Comparison of ENCODE assay signal across 23 mouse cellular contexts in the genomic region with DNA sequence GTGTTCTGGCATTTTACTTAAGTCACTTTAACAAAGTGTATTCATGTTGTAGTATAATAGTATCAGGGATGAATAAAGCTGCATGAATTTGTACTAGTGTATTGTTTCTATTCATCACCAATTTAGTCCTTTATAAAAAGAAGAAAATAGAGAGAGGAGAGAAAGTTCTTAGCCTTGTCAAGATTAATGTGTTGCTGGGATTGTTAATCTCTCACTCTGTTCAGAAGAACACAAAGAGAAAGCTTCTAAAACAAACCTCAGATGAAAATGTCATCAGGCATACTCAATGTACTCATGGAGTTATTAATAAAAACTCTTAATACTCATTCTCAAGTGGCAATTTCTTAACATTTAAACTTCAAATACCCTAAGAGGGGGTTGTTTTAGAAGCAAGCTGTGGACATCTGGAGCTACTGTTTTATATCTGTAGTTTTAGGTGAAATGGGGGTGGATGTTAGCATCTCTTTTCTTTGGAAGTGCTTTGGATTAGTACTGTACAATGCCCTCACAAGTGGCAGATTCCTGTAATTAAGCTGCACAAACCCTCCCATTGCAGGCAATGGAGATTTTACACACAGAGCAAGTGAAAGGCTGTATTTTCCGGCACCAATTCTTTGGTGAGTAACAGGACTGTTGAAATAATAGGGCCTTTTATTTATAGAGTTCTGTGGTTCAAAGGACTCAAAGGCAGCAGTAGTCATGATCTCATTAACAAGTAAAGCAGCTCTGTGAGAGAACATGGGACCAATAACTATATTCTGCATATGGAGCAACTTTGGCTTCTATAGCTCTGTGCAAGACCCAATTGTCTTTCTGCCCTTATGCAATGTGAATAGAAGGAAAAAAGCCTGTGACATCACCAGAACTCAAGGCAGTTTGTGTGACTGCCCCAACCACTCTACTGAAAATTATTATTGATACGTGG.
DNase-seq lines count a peak whose midpoint lies in the region; ATAC-seq and TF ChIP-seq lines count a peak whose summit lies in the region.
"Had no signal": no experiment of that assay in that cellular context is flagged by ENCODE, and none has a peak within 500 bp of the region (broad histone marks: within the 10 kb centered on the region; RNA-seq: fewer than 3 reads in every experiment).

No protein-coding gene starts in this region.

- no peaks in the 10 kb centered on the region for H3K36me3 ChIP-seq in hindbrain, embryonic 12.5 days
- H3K36me3 ChIP-seq in hindbrain, embryonic 13.5 days = no peaks in the 10 kb centered on the region
- H3K36me3 ChIP-seq in forebrain, postnatal 0 days (ENCODE audit: insufficient read depth) = no peaks in the 10 kb centered on the region
- H3K36me3 ChIP-seq: embryonic facial prominence, embryonic 12.5 days; heart, embryonic 15.5 days; limb, embryonic 13.5 days; liver, embryonic 13.5 days had no signal

- H3K27me3 ChIP-seq in hindbrain, embryonic 12.5 days = no peaks in the 10 kb centered on the region
- H3K27me3 ChIP-seq in hindbrain, embryonic 13.5 days = no peaks in the 10 kb centered on the region
- H3K27me3 ChIP-seq in forebrain, postnatal 0 days (ENCODE audit: insufficient read depth, low read length) = no peaks in the 10 kb centered on the region
- H3K27me3 ChIP-seq: embryonic facial prominence, embryonic 12.5 days; heart, embryonic 15.5 days; limb, embryonic 13.5 days; liver, embryonic 13.5 days had no signal

- H3K4me2 ChIP-seq in hindbrain, embryonic 12.5 days (replicated peaks) = no peak overlapping the region
- H3K4me2 ChIP-seq in hindbrain, embryonic 13.5 days = no peak overlapping the region
- H3K4me2 ChIP-seq in forebrain, postnatal 0 days (ENCODE audit: low read depth) = no peak overlapping the region
- H3K4me2 ChIP-seq: embryonic facial prominence, embryonic 12.5 days; heart, embryonic 15.5 days; limb, embryonic 13.5 days; liver, embryonic 13.5 days; lung, embryonic 14.5 days had no signal

- 0 out of 2 replicates have a peak, but pooled peaks have one; percentile 35 for ATAC-seq in hindbrain, embryonic 12.5 days (ENCODE audit: low FRiP score)
- no peak for ATAC-seq in hindbrain, embryonic 13.5 days (ENCODE audit: low FRiP score)
- peak; percentile 54 for ATAC-seq in forebrain, postnatal 0 days
- ATAC-seq: hindbrain, postnatal 0 days had no signal

- TF ChIP-seq CTCF in forebrain, postnatal 0 days (IDR thresholded peaks at IDR 0.05; ENCODE audit: low read depth) = no peak

- H3K27ac ChIP-seq in hindbrain, embryonic 12.5 days = no peak overlapping the region
- no peak overlapping the region for H3K27ac ChIP-seq in hindbrain, embryonic 13.5 days
- H3K27ac ChIP-seq in forebrain, postnatal 0 days (ENCODE audit: low read depth, low read length) = no peak overlapping the region
- H3K27ac ChIP-seq: embryonic facial prominence, embryonic 12.5 days; heart, adult 2 months; heart, embryonic 15.5 days; hindbrain, postnatal 0 days; kidney, postnatal 0 days; limb, embryonic 13.5 days; liver, embryonic 13.5 days had no signal

- 68% methylated on average over 2 of the region's 2 CpGs for WGBS in hindbrain, embryonic 12.5 days
- 64% methylated on average over 2 of the region's 2 CpGs for WGBS in hindbrain, embryonic 13.5 days
- WGBS in forebrain, postnatal 0 days = 11% methylated on average over 2 of the region's 2 CpGs

- DNase-seq in Muller cell, postnatal 12 days (ENCODE audit: inconsistent ontology term) = peak; percentile 49
- peak; percentile 1 for DNase-seq in brain, embryonic 18.5 days (ENCODE audit: low read depth, low spot score)
- no peak for DNase-seq in forebrain, postnatal 0 days
- DNase-seq in cerebellum, postnatal 4 days (ENCODE audit: low spot score in 2 of 2) = no peak
- no peak for DNase-seq in spleen, postnatal 14 days (ENCODE audit: low spot score in 2 of 2)
- DNase-seq: adrenal gland, postnatal 36 days; B cell, adult 2 months; cerebellum, adult 9-11 months; gastrocnemius, postnatal 25 days; heart, adult 2 months; heart, postnatal 4 days; kidney, adult 18-20 months; liver, embryonic 13.5 days; lung, embryonic 14.5 days; lung, postnatal 36 days; thymus, adult 18-20 months had no signal

- no peaks in the 10 kb centered on the region for H3K9me3 ChIP-seq in hindbrain, embryonic 12.5 days (replicated peaks)
- H3K9me3 ChIP-seq in hindbrain, embryonic 13.5 days = peaks cover 3% of the 10 kb centered on the region; the same call in 1 of the 2 replicates
- H3K9me3 ChIP-seq in forebrain, postnatal 0 days (ENCODE audit: low read length) = no peaks in the 10 kb centered on the region
- H3K9me3 ChIP-seq: embryonic facial prominence, embryonic 12.5 days; heart, embryonic 15.5 days; limb, embryonic 13.5 days; liver, embryonic 13.5 days had no signal

- no peak overlapping the region for H3K4me3 ChIP-seq in hindbrain, embryonic 12.5 days
- no peak overlapping the region for H3K4me3 ChIP-seq in hindbrain, embryonic 13.5 days
- no peak overlapping the region for H3K4me3 ChIP-seq in forebrain, postnatal 0 days (ENCODE audit: low read depth, low read length)
- H3K4me3 ChIP-seq: embryonic facial prominence, embryonic 12.5 days; heart, adult 2 months; heart, embryonic 15.5 days; limb, embryonic 13.5 days; liver, embryonic 13.5 days had no signal

- H3K4me1 ChIP-seq in hindbrain, embryonic 12.5 days = no peaks in the 10 kb centered on the region
- H3K4me1 ChIP-seq in hindbrain, embryonic 13.5 days (replicated peaks) = no peaks in the 10 kb centered on the region
- no peaks in the 10 kb centered on the region for H3K4me1 ChIP-seq in forebrain, postnatal 0 days (ENCODE audit: insufficient read depth)
- H3K4me1 ChIP-seq: embryonic facial prominence, embryonic 12.5 days; heart, embryonic 15.5 days; limb, embryonic 13.5 days; liver, embryonic 13.5 days had no signal

- no peak overlapping the region for H3K9ac ChIP-seq in hindbrain, embryonic 12.5 days
- no peak overlapping the region for H3K9ac ChIP-seq in hindbrain, embryonic 13.5 days
- no peak overlapping the region for H3K9ac ChIP-seq in forebrain, postnatal 0 days
- H3K9ac ChIP-seq: embryonic facial prominence, embryonic 12.5 days; heart, embryonic 15.5 days; limb, embryonic 13.5 days; liver, embryonic 13.5 days; lung, embryonic 14.5 days had no signal

Comparison
In these comparisons a context has a peak if more than half of its experiments do, and no peak if none do; other contexts are left out.
1. DNase-seq: peak in Muller cell, postnatal 12 days (single experiment) and brain, embryonic 18.5 days (single experiment); none in forebrain, postnatal 0 days (single experiment), cerebellum, postnatal 4 days (0 of 2) and spleen, postnatal 14 days (0 of 2).